Mouse (Mus musculus) erythroblast, adult 5-6 weeks (primary cell): ENCODE data around the gene Cnot6. TPM values are rescaled to one million over a fixed set of nuclear protein-coding genes. Genes with fewer than 3 reads are reported as not detected.

Source experiments
- ATAC-seq: replicated peaks from 2 replicates; pipeline ENCODE4 v1.8.0; 2016; ENCODE audit warnings: moderate number of reproducible peaks, mild to moderate bottlenecking, moderate TSS enrichment, inconsistent platforms; ENCODE audit not compliant: poor library complexity, low FRiP score, severe bottlenecking
- total RNA-seq, 2 experiments: library from RNA; stranded (forward) in 1 of 2; stranded (reverse) in 1 of 2; fragments of 150-400 nt in 1 of 2; fragments of 200-764, 138-1000 nt in 1 of 2; gene quantifications; 2 replicates each; pipeline versions ENCODE4 v1.2.3 to v1.2.4; 2015 to 2017; ENCODE audit warnings: low replicate concordance in 2 of 2

Cnot6 gene
- total RNA-seq, 2 experiments from 2014 or later = 50.1 to 52.0 TPM

DNA sequence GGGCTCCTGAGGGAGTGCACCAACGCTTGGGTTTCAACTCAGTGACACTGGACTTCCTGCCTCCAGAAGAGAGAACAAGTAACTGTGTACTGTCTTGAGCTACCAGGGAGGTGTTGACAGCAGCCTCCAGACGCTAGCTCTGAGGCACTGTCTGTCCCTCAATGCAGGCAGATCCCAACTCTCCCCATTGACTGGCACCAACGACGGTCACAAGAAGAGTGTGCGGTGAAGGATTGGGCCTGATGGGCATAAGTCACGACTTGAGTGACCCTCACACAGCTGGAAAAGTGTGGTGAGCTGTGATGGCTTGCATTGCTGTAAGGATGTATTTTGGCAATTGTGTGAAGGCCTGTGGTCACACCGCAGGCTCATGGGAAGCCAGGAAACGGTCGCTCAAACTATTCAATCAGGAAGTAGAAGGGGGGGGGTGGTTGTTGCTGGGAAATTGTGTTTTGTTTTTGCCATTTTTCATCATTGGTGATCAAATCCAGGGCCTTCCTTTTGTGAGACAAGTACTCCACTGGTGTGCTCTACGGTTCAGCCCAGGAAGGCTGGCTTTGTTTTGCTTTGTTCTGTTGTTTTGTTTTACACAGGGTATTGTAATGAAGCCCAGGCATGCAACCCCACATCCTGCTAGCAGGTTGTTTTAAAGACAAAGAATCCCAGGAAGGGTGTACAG, 53.6 kb downstream of the Cnot6 start:
- no peak for ATAC-seq

- no peak for ATAC-seq
Measured at GRCm38 (mm10) chr11:49658065-49658464, 54.5 kb downstream of the Cnot6 start.

GRCm38 (mm10) chr11:49655501-49655900, 57.0 kb downstream of the Cnot6 start:
- no peak for ATAC-seq

DNA sequence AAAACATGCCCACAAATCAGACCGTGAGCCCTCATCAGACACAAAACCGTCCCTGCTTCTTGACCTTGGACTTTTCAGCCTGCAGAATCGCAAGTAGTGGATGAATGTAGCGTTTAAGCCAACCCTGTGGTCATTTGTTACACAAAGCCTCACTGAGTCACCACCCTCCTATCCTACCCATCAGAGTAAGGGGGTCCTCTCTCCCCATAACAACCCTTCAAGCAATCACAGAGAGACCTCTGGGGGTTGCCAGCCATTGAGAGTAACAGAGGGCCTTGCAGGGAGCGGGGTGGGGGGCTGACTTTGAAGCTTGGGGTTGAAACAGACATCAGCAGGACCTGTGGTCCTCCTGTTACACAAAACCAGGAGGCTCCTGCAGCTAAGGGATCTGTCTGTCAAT, 57.9 kb downstream of the Cnot6 start:
- ATAC-seq = no peak

DNA sequence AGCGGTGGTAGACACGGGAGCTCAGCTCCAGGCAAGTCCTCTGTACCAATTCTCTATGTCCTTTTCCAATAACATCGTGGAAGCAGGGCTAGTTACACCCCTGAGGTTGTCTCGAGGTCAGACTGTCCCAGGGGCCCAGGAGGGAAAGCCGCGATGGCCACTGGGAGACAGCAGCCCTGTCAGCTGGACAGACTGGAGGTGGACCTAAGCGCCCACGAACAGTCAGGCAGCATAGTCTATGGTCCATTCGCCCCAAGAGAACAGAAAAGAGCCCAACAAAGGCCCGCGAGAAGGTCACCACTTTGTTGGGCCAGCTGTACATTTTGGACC, 59.5 kb downstream of the Cnot6 start:
- ATAC-seq = peak; percentile 25; the same call in 1 of the 2 replicates

DNA sequence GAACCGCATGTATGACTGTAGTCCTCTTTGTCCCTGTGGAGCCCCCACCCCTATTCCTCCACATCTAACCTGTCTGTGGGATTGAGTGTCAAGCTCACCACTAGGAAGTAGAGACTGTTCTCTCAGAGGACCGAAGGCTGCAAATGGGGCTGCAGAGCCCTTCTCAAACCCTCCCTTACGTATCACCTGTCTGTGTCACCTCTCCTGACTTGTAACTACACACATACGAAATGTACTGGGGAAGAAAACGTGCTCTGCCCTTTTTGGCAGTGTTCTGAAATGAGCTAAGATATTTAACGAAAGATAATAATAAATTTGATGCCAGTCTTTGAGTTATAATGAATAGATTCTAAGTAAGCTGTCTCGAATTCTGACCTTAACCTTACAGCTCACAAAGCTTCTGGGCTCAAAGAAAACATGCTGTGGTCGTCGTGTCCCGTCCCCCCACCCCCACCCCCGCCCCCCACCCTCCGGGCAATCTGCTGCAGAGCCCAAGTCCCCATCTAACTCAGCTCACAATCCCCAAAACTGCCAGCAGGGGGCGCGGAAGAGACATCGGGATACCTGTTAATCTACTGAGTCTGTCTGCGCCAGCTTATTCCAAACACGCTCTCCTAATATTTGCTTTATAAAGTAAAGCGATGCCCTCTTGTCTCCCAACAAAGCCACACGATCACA, 60.0 kb downstream of the Cnot6 start:
- ATAC-seq = peak; percentile 83

GRCm38 (mm10) chr11:49651762-49652322, 60.7 kb downstream of the Cnot6 start:
- ATAC-seq = no peak

GRCm38 (mm10) chr11:49650994-49651761, 61.3 kb downstream of the Cnot6 start:
- 0 out of 2 replicates have a peak, but pooled peaks have one; percentile 41 for ATAC-seq

GRCm38 (mm10) chr11:49650113-49650993, 62.2 kb downstream of the Cnot6 start:
- ATAC-seq = no peak

- ATAC-seq = no peak
Measured at GRCm38 (mm10) chr11:49645677-49646076, 66.8 kb downstream of the Cnot6 start.

GRCm38 (mm10) chr11:49636449-49636848, 76.1 kb downstream of the Cnot6 start:
- no peak for ATAC-seq

- no peak for ATAC-seq
Measured at GRCm38 (mm10) chr11:49635671-49636070, 76.9 kb downstream of the Cnot6 start.

DNA sequence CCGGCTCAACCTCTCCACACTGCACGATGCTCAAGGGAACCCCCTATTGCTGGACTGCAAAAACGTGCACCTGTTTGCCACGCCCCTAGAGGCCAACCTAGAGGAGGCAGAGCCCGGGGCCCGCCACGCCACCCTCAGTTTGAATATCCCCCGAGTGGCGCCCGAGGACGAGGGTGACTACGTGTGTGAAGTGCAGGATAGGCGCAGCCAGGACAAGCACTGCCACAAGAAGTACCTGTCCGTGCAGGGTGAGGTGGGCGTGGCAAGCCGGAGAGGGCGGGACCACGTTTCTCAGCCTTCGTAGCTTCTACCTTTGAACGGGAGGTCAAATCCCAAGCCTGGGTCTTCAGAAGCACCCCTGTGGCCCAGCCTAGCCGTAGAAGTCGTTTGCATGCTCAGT, 78.4 kb downstream of the Cnot6 start:
- 0 out of 2 replicates have a peak, but pooled peaks have one; percentile 16 for ATAC-seq

DNA sequence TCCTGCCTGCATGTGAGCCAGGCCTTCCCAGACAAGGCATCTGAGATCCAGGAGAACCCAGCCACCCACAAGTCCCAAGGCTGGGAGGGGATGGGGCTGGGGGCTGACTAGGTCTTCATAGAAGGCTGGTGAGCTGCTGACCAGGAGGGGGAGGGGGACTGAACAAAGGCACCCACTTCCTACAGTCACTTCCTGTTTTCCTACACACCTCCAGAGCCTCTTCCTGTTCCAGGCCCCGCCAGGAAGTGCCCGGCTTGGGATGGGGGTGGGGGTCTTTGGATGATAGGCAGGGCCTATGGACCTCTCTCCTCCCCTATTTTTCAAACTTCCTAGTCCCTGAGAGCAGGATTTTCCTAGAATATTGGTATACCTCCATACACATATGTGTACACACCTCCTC, 80.3 kb downstream of the Cnot6 start:
- ATAC-seq = no peak

DNA sequence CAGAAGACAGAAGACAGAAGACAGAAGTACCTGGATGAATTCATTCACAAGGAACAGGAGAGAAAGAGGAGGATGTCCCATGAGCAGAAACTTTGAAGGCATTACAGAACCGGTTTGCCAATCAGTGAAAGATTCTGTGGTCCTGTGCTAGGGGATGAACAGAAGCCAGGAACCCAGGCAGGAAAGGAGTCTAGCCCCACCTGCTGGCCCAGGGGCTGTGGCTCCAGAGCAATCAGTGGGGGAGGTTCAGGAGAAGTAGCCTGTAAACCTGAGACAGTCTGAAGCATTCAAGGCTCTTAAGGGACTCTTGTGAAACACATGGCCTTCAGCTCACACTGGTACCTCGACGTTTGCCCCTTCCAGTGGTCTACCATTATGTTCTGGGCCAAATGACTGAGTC, 81.4 kb downstream of the Cnot6 start:
- no peak for ATAC-seq

GRCm38 (mm10) chr11:49626748-49627147, 85.8 kb downstream of the Cnot6 start:
- ATAC-seq = no peak

GRCm38 (mm10) chr11:49625863-49626262, 86.7 kb downstream of the Cnot6 start:
- no peak for ATAC-seq

DNA sequence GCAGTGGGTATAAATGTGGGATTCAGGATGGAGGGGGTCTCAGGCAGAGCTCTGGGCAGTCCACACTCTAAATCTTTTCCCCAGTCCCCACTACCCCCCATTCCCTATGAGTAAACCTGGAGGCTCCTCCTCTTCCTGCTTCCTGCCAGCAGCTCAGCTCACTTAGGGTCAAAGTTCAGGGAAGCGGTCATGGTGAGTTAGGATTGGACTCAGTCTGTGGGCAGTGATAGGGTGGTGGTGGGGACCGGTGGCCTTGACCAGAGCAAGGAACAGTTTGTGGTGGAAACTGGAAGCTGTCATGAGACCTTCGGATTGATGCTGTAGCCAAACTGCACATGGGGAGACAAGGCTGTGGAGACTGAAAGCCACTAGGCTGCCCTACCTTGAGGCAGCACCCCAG, 88.4 kb downstream of the Cnot6 start:
- ATAC-seq = no peak

DNA sequence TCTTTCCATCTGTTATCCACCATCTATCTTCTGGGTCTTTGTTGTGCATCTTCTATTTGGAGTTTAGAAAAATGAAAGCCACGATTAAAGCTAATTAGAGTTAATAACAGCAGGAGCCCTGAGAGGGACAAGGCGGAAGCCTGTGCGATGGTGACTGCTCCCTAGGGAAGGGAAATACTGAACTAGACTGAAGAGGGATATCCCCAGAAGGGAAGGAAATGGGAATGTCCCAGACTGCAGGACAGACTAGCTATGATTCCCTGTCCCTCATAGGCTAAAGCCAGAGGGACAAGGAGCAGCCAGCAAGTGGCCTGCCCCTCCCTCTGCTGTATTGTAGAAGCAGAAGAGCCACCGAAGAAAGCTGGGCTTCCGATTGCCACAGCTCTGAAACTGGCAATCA, 90.6 kb downstream of the Cnot6 start:
- no peak for ATAC-seq
